Mouse (Mus musculus) midbrain, embryonic 11.5 days (tissue): ENCODE results near the gene Spag5. TPM values are rescaled to one million over a fixed set of nuclear protein-coding genes. Genes with fewer than 3 reads are reported as not detected.

ENCODE experiments used
- ATAC-seq: fragments of 200-750 bp; cut with Nextera tagmentation; 2 replicates; pipeline ENCODE4 v1.8.0; 2017; ENCODE audit warnings: moderate TSS enrichment, moderate library complexity; ENCODE audit not compliant: low FRiP score
- DNase-seq: peaks from one replicate; pipeline ENCODE4 v3.0.0; 2015; ENCODE audit warnings: low spot score; ENCODE audit errors: missing footprints
- H3K27ac ChIP-seq: fragments of 300-500 bp; sonication (generic); 2 replicates; pipeline ENCODE4 v1.5.1; 2014; ENCODE audit warnings: low read depth, low read length
- H3K27me3 ChIP-seq: fragments of 300-500 bp; sonication (generic); 2 replicates; pipeline ENCODE4 v1.6.1; 2014; ENCODE audit warnings: mild to moderate bottlenecking, low read length, moderate library complexity, mixed read lengths; ENCODE audit not compliant: control insufficient read depth, insufficient read depth
- H3K36me3 ChIP-seq: fragments of 300-500 bp; sonication (generic); 2 replicates; pipeline ENCODE4 v1.6.1; 2014; ENCODE audit warnings: mild to moderate bottlenecking, low read length, moderate library complexity, mixed read lengths; ENCODE audit not compliant: control insufficient read depth, insufficient read depth
- H3K4me1 ChIP-seq: fragments of 300-500 bp; sonication (generic); 2 replicates; pipeline ENCODE4 v1.6.1; 2014; ENCODE audit warnings: low read length; ENCODE audit not compliant: control insufficient read depth, insufficient read depth
- H3K4me2 ChIP-seq: fragments of 300-500 bp; sonication (generic); 2 replicates; pipeline ENCODE4 v1.6.1; 2014; ENCODE audit warnings: mild to moderate bottlenecking, moderate library complexity
- H3K4me3 ChIP-seq: fragments of 300-500 bp; sonication (generic); 2 replicates; pipeline ENCODE4 v1.5.1; 2014; ENCODE audit warnings: low read depth, low read length
- H3K9ac ChIP-seq: fragments of 300-500 bp; sonication (generic); 2 replicates; pipeline ENCODE4 v1.6.1; 2014; ENCODE audit warnings: low read length
- H3K9me3 ChIP-seq: fragments of 300-500 bp; sonication (generic); 2 replicates; pipeline ENCODE4 v1.6.1; 2016; ENCODE audit warnings: low read length; ENCODE audit not compliant: control insufficient read depth
- WGBS: fragments of 180-500 bp; shearing (Covaris S2); extraction: QIAGEN DNeasy Blood & Tissue Kit; methylation state at CpG from one replicate; pipeline ENCODE4 v1.1.7; 2014; 5-methylcytosine and 5-hydroxymethylcytosine counted together
- polyA plus RNA-seq: library from polyadenylated mRNA; unstranded; fragments of >200 nt; fragmentation: Nextera tagmentation; extraction: Ambion mirVana; gene quantifications from 2 replicates; pipeline ENCODE4 v1.2.1, GENCODE M21; 2014

The Spag5 gene
- polyA plus RNA-seq, 1 experiment from 2014 or later = 57.1 TPM

GRCm38 (mm10) chr11:78328512-78329056 lies 27.3 kb downstream of the Spag5 start:
- WGBS = under 1% methylated on average over 41 of the region's 41 CpGs
- peak overlapping the region; percentile 88 for H3K9ac ChIP-seq

GRCm38 (mm10) chr11:78332676-78333075 lies 31.3 kb downstream of the Spag5 start:
- DNase-seq (no peak), ATAC-seq (no peak)
- peaks cover 6% of the 10 kb centered on the region for H3K4me1 ChIP-seq
- 95% methylated on average over 12 of the region's 12 CpGs for WGBS
- no peaks in the 10 kb centered on the region for H3K9me3 ChIP-seq
- no peak overlapping the region for H3K9ac ChIP-seq
- peaks cover 2% of the 10 kb centered on the region; the same call in 1 of the 2 replicates for H3K36me3 ChIP-seq
- H3K27ac ChIP-seq = no peak overlapping the region
- no peak overlapping the region for H3K4me2 ChIP-seq
- H3K27me3 ChIP-seq = no peaks in the 10 kb centered on the region
- H3K4me3 ChIP-seq = no peak overlapping the region

More at GRCm38 (mm10) chr11:78328512-78329056, 27.3 kb downstream of the Spag5 start:
- DNase-seq = peak; percentile 92
- Histone ChIP-seq H3K4me1 (peaks cover 6% of the 10 kb centered on the region), H3K4me2 (peak overlapping the region; percentile 98), H3K4me3 (peak overlapping the region; percentile 91), H3K36me3 (no peaks in the 10 kb centered on the region), H3K9me3 (no peaks in the 10 kb centered on the region), H3K27ac (no peak overlapping the region), H3K27me3 (no peaks in the 10 kb centered on the region)
- peak; percentile 65; the same call in 1 of the 2 replicates for ATAC-seq

DNA sequence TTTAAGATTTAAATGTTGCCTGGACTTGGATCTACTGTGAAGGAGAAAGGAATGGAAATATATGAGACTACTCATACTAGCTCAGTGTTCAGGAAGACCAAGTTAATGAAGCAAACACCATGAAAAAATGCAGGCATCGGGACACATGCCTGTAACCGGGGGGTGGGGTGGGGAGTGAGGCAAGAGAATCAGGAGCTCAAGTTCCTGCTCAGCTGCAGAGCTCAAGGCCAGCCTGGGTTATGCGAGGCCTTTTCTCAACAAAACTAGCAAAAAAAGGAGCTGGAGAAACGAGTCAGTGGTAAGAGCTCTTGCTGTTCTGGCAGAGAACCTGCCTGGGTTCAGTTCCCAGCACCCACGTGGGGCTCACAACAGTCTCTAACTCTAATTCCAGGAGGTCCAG lies 32.7 kb downstream of the Spag5 start:
- H3K9me3 ChIP-seq = no peaks in the 10 kb centered on the region
- no peak overlapping the region for H3K9ac ChIP-seq
- ATAC-seq (no peak), DNase-seq (no peak)
- peaks cover 2% of the 10 kb centered on the region; the same call in 1 of the 2 replicates for H3K36me3 ChIP-seq
- H3K4me1 ChIP-seq = peaks cover 4% of the 10 kb centered on the region
- no peak overlapping the region for H3K4me2 ChIP-seq
- no peaks in the 10 kb centered on the region for H3K27me3 ChIP-seq
- H3K27ac ChIP-seq = no peak overlapping the region
- 93% methylated on average over 5 of the region's 5 CpGs for WGBS
- H3K4me3 ChIP-seq = no peak overlapping the region

DNA sequence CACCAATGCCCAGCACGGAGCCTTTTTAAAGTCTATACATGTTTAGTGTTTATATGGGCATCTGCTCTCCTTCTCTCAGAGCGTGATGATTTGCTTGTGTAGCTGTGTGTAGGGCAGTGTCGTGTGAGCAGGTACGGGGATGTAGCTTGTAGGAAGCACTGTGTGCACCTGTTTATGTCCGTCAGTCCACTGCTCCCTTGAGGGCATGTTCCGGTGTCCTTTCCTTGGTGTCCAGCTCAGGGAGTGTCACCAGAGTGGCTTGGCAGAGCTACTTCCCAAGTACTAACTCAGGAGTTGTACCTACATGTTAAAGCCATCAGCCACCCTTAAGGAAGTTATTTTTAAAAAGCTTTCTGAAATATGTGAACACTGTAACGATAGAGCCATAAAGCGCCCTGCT lies 35.7 kb downstream of the Spag5 start:
- H3K9me3 ChIP-seq = no peaks in the 10 kb centered on the region
- H3K27ac ChIP-seq = no peak overlapping the region
- H3K27me3 ChIP-seq = no peaks in the 10 kb centered on the region
- H3K9ac ChIP-seq = no peak overlapping the region
- no peaks in the 10 kb centered on the region for H3K4me1 ChIP-seq
- H3K4me2 ChIP-seq = no peak overlapping the region
- DNase-seq = no peak
- no peak for ATAC-seq
- H3K36me3 ChIP-seq = peaks cover 2% of the 10 kb centered on the region; the same call in 1 of the 2 replicates
- WGBS = 98% methylated on average over 8 of the region's 8 CpGs
- no peak overlapping the region for H3K4me3 ChIP-seq

- no peaks in the 10 kb centered on the region; the same call in 1 of the 2 replicates for H3K36me3 ChIP-seq
- 90% methylated on average over 12 of the region's 12 CpGs for WGBS
- H3K4me1 ChIP-seq = peaks cover 9% of the 10 kb centered on the region
- no peak overlapping the region for H3K4me3 ChIP-seq
- DNase-seq = peak; percentile 56
- H3K27ac ChIP-seq = no peak overlapping the region
- no peak overlapping the region for H3K9ac ChIP-seq
- no peaks in the 10 kb centered on the region for H3K27me3 ChIP-seq
- ATAC-seq = no peak
- H3K9me3 ChIP-seq = no peaks in the 10 kb centered on the region
- no peak overlapping the region for H3K4me2 ChIP-seq
Measured at GRCm38 (mm10) chr11:78341702-78342101, 40.4 kb downstream of the Spag5 start.

DNA sequence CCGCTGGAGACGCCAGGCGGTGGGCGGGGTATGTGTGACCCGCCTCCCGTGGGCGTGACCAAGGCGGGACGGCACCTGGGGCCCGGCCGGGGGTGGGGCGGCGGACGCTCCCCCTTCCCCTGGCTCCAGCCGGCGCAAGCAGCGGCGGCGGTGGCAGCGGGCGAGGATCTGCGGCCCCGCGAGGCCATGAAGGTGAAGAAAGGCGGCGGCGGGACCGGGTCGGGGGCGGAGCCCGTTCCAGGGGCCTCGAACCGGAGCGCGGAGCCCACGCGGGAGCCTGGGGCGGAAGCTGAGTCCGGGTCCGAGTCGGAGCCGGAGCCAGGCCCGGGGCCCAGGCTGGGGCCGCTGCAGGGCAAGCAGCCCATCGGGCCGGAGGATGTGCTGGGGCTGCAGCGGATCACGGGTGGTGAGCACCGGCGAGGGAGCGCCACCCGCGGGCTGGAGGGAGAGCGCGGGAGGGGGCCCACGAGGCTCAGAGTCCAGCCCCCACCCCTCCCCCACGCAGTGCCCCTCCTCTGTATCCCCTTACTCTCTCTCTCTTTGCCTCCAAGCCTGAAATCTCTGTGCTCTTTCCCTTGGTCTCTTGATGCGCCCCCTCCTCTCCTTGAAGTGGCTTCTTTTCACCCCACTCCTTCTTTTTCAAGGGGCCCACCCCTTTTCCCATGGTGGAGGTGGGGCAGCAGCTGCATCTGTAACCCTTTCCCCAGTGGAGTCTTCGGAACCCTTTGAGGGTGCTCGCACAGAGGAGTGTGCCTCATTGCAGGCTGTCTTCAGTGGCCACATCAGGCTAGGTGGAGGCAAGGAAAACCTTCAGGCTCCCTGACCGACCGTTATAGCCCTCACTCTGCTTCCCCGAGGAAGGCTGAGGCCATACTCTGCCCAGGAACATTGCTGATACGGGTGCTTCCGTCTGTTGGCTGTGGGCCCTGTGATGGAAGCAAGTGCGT lies 42.3 kb downstream of the Spag5 start, which contains the start of gene Unc119:
Gene Unc119 (plus strand): TSS at position 102 of the 947 bp plus-strand sequence.
- no peaks in the 10 kb centered on the region for H3K27me3 ChIP-seq
- peak within 1 kb of the TSS; percentile 76 for H3K27ac ChIP-seq
- H3K9me3 ChIP-seq = no peaks in the 10 kb centered on the region
- H3K4me2 ChIP-seq = peak within 1 kb of the TSS; percentile 87
- ATAC-seq (peak; percentile 85), DNase-seq (peak; percentile 94)
- H3K4me1 ChIP-seq = peaks cover 9% of the 10 kb centered on the region
- WGBS = 2% methylated on average over 65 of the region's 66 CpGs
- peak within 1 kb of the TSS; percentile 85 for H3K4me3 ChIP-seq
- H3K36me3 ChIP-seq = no peaks in the 10 kb centered on the region; the same call in 1 of the 2 replicates
- peak within 1 kb of the TSS; percentile 96 for H3K9ac ChIP-seq

DNA sequence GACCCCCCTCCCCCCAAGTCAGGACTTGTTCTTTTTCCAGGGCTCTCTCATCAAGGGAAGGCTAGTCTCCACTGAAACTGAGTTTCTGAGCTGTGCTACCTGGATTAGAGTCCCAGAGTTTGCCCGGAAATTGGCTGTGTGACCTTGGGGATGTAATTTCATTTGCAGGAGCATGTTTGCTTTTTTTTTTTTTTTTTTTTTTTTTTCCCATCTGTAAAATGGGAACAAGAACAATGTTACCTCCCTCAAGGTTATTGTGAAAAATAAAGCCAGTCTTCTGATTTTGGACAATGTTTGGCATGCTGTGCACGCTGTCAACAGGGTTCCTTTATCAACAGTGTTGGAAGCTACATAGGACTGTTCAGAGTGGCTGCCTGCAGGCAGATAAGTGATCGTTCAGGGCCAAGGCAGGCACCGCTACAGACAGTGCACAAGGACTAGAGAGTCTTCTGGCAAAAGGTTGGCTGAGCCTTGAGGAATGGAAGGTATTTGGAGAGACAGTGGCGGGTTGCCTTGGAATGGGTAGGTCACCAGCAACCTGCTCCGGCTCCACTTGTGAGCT lies 43.1 kb downstream of the Spag5 start:
- H3K36me3 ChIP-seq = no peaks in the 10 kb centered on the region
- no peaks in the 10 kb centered on the region for H3K9me3 ChIP-seq
- ATAC-seq (no peak), DNase-seq (no peak)
- H3K4me2 ChIP-seq = peak overlapping the region; percentile 87
- peak overlapping the region; percentile 85 for H3K4me3 ChIP-seq
- peak overlapping the region; percentile 96 for H3K9ac ChIP-seq
- no peaks in the 10 kb centered on the region for H3K27me3 ChIP-seq
- H3K27ac ChIP-seq = 0 out of 2 replicates have a peak overlapping the region, but pooled peaks have one; percentile 25
- peaks cover 9% of the 10 kb centered on the region for H3K4me1 ChIP-seq
- 75% methylated on average over 6 of the region's 6 CpGs for WGBS

DNA sequence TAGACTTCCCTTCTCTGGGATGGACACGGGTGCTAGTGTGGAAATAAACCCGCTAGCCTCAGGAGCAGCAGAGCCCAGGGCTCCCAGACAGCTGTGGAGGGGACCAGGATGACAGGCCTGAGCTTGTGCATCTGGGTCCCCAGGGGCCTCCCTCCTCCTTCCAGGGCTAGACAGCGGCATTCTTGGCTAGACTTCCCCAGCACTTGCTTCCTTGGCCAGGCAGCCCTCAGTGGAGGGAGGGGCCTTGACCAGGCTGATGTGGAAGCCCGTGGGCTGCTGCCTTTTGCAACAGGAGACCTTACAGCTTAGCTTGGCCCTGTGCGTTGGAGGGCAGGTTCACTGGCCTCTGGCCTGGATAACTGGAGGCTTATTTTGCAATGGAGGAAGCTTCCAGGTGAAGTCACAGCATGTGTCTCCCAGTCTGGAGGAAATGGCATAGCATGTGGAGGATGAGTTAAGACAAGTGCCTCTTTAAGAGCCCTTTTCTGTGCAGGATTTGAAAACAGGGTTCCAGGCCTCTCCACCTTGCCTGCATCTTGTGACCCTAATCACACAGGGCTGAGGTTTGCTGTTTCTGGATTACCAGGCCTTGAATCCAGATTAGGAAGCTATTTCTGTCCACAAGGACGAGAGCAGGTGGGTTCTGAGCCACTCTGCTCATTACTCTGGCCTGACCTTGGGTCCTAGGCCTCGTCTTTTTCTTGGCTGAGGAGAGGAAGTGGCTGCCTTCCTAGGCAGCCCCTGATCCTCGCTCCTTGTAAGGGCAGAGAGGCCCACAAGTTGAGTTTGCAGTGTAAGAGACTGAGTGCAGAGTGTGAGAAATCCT lies 43.8 kb downstream of the Spag5 start:
- peak; percentile 86 for DNase-seq
- no peak overlapping the region for H3K4me2 ChIP-seq
- H3K27ac ChIP-seq = 0 out of 2 replicates have a peak overlapping the region, but pooled peaks have one; percentile 25
- H3K9ac ChIP-seq = peak overlapping the region; percentile 32; the same call in 1 of the 2 replicates
- H3K9me3 ChIP-seq = no peaks in the 10 kb centered on the region
- no peaks in the 10 kb centered on the region for H3K36me3 ChIP-seq
- H3K4me1 ChIP-seq = peaks cover 9% of the 10 kb centered on the region
- no peak for ATAC-seq
- no peaks in the 10 kb centered on the region for H3K27me3 ChIP-seq
- 0 out of 2 replicates have a peak overlapping the region, but pooled peaks have one; percentile 3 for H3K4me3 ChIP-seq
- 68% methylated on average over 8 of the region's 8 CpGs for WGBS
